Mouse (Mus musculus) cerebellum, postnatal 25 days (tissue): ENCODE data around the gene Acp5.
"Not testable (repeated sequence)": the region's sequence is repeated elsewhere in the genome, so short reads cannot be mapped to it uniquely, and the experiment has no call there.

Source experiments
- DNase-seq, 2 experiments: peaks; one replicate each; pipeline ENCODE4 v3.0.0; 2021; ENCODE audit warnings: mixed read lengths in 2 of 2

The Acp5 gene

DNA sequence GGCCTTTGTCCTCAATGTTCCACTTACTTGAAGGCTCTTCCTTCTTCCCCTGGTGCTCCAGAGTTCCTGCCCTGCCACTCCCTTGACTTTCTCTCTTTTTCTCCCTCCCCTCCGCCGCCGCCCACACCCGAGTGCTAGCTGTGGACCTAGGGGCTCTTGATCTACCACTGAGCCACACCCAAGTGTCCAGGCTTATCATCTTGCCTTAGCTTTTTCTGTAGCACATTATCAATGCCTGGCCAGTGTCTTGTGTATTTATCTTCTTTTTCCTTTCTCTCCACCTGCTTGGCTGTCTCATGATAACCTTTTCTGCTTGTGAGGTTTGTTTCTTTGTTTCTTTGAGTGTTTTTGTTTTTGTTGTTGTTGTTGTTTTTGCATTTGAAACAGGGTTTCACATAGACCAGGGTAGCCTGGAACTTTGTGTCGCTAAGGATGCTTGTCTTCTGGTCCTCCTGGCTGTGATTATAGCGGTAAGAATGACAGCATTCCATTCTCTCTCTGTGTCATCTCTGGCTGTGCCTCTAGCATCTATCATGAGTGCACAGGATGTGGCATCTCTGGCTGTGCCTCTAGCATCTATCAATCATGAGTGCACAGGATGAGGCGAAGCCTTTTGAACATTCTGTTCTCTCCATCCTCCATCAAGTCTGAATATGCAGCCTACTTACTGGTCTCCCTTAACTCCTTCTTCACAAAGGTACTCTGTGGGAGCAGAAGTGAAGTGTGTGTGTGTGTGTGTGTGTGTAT is at the start of gene Acp5:
Gene Acp5, minus strand, starts transcription at position 68 of the 747 bp plus-strand sequence.
- DNase-seq: no peak

DNA sequence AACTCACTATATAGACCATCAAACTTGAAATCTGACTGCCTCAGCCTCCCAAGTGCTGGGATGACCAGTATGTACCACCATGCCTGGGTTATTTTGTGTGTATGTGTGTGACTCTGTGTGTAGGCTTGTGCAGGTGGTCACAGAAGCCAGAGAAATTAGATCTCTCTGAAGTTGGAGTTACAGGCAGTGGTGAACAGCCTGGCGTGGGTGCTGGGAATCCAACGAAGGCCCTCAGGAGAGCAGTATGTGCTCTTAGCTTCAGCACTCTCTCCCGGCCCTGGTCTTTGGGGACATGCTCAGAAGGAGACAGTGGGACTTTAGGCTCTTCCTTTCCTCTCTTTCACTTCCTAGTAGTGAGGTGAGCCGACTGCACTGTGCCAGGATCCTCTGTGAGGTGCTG is 36.8 kb upstream of the Acp5 start:
- DNase-seq: no peak

DNA sequence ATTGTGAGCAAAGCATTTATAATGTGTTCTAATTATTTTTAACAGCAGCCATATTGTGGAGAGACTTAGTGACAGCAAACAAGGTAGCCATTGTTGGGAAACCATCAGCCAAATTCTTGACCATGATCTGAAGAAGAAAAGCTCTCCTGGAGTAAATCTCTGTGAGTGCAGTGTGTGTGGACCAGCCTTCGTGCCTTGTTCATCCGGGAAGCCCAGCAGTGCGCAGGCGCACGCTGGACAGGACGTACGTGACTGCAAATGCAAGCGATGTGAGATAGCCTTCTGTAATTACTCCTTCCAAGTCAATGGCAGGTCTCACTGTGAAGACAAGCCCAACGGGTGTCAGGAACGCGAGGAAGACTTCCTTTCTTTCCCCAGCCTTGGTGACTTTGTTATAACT is 33.8 kb upstream of the Acp5 start:
- DNase-seq: no peak

DNA sequence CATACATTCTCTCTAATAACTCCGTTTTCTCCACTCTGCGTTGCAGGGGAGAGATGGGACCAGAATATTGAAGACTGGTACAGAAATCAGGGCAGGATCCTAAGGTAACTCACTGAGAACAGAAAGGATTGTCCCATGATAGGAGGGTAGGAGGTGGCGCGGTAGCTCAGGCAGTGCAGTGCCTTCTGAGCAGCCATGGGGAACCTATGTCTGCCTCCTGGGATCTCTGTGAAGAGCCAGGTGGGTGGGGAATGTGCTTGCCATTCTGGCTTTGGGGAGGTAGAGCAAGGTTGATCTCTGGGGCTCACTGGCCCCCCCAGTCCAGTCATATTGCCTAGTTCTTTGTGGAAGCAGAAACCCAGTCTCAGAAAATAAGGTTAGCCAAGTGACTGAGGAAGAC is 32.2 kb upstream of the Acp5 start:
- no peak for DNase-seq

DNA sequence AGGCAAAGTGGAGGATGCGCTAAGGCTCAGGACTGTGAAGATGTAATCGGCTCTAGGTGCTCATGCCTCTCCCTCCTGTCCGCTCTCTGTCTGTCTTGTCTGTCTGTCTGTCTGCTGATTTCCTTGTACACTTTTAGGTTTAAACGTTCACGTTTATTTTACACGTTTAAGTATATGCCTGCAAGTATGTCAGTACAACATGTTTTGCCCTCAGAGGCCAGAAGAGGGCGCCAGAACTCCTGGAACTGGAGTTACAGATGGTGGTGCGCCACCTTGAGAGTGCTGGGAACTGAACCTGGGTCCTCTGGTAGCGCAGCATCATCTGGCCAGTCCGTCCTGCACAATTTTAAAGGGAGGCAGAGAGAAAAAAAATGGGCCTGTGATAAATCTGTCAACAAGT is 31.2 kb upstream of the Acp5 start:
- DNase-seq: no peak

DNA sequence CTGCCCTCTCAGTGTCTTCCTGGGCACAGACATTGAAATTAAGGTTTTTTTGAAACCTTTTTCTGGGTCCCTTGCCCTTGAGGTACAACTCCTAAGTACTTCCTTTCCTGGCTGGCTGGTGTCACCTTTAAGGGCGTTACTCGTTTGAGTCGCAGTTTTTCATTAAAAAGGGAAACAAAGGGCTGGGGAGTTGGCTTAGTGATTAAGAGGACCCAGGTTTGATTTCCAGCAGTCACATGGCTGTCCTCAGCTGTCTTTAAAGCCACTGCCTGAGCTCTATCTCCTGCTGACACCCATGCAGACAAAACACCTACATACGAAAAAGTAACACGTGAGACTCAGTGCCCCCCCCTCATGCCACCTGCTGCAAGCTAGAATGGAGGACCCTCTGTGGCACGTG is 30.5 kb upstream of the Acp5 start:
- DNase-seq: no peak

DNA sequence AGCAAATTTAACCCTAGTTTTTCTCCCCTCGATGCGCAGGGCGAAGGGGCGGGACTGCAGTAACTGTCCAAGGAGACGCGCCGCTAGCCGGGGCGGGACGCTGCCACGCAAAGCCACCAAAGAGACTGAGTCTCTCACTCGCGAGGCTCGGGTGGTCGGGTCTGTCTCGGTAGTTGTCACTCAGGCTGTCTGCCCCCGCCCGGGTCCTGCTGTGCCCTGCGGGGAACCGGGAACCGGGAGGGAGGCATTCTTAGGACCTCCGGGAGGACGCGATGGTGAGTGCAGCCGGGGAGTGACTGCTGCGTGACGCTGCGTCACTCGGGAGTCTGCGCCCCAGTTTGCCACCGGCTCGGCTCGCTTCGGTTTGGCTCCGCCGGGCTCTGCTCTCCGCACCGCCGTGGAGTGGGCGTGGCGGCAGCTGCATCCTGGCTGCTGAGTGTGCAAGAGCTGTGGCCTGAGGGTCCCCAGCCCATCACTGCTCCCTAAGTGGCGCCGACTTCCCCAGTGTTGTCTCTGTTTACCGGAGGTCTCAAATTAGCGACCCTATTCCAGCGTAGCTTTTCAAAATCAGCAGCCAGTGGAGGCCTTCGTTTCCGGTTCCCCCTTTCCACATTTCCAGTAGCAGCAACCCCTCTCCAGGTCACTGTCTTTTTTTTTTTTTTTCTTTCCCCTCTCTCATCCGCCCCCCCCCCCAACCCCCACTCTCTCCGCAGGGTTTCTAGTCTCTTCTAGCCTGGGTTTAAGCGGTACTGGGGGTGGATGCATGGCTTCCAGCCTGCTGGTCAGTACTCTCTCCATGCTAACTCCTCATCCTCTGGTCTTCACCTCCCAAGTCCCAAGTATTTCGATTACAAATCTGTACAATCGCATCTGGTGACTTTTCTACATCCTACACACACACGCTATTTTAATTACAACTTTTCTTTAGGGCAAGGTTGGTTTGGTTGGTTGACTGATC is 29.5 kb upstream of the Acp5 start:
- peak; percentile 56 to 67 for DNase-seq

DNA sequence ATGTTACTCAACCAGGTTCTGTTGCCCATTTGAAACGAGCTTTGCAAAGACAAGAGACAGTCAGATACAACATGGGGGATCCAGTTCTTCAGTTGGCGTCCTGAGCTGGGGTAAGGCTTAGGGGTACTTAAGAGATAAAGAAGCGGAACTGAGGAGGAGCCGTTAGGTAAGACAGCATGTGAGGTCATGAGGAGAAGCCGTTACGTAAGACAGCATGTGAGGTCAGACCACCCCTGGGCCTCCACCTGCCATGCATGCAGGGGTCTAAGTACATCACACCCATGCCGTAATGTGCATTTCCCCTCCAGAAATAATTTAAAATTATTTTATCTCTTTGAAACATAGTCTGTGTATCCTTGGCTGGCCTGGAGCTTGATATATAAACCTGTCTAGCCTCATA is 27.4 kb upstream of the Acp5 start:
- DNase-seq: no peak

DNA sequence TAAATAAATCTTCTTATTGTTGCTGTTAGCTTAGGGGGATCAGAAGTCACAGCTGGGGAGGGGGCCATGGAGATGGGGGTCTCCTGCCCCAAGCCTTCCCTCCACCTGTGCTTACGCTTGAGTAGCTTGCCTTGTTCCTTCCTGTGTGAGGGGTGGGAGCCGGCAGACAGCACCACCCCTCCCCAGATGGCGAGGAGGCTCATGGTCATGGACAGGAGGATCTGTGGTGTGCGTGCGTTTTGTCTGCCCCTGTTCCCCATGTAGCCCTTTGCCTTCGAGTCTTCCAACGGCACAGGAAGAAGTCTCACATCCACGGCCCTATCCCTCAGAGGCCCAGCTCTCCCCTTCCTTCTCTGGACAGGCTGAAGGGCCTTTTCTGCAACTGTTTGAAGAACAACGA is 26.8 kb upstream of the Acp5 start:
- DNase-seq: no peak

DNA sequence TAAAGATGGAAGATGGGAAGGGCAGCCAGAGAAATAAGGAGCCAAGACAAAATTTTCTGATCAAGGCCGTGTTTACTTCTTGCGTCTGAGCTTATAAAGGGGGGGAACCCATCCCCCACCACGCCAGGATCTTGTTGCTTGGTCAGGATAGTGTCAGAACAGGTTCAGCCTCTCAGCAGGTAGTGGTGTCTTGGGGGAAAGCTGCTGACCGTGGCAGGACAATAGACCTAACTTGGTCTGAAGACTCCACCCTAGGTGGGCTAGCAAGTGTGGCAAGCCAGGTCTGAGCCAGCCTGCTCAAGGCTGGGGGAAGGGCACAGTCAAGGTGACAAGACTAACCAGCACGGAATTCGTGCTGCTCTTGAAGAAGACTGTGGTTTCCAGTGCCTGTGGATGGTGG is 25.8 kb upstream of the Acp5 start:
- DNase-seq: no peak

DNA sequence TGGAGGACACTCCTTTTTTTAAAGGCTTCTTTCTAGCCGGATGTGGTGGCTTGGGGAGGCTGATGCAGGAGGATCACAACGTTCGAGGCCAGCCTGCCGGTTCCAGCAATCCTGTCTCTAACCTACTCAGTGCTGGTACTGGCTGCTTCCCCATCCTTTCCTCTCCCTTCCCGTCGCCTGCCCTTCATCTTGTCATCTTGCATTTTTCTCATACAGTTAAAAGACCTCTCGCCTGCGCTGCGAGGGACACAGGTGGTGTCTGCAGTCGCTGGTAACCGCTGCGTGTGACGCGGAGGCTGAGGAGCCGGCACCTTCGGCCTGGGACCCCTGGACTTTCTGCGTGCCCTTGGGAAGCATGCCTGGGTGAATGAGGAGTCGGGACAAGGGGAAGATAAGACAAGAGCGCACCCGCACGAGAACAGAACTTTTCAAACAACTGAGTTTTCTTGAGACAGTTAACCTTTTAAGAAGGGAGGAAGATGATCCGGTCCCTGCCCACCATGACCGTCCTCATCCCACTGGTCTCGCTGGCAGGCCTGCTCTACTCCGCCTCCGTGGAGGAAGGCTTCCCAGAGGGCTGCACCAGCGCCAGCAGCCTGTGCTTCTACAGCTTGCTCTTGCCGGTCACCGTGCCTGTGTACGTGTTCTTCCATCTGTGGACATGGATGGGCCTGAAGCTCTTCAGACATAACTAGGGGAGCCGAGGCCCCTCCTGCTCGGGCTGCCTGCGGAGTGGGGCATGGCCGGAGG is 22.2 kb upstream of the Acp5 start:
- DNase-seq: peak; percentile 49 to 63

DNA sequence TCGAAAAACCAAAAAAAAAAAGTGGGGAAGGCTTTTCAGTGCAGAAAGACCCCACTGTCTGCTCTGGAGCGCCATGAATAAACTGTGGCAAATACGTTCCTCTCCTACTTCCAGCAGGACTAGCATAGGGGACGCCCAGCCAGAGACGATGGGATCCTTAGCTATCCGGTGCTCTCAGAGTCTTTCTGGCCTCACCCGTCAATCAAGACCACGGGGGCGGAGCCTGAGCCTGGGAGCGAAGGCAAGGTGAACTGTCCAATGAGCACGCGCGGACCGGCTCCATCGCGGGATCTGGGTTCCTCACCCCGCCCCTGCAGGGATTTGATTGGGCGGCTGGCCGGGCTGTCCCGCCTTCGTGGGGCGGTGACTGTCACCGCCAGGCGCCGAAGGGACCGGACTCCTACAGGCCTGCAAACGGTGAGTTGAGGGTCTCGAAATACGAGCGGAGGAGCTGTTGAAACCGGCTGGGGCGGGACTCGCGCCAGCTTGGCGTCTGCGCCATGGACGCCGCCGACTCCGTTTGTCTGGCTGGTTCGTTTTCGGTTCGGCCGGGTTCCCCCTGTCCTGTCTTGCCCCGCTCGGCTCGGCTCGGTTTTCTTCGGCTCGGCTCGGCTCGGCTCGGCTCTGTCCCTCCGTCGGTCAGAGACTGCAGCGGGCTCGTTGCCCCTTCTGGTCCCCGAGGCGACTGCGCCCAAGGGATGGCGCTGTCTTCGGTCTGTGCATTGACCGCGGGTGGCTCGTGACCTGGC is 21.2 kb upstream of the Acp5 start, which contains the start of gene Pigyl:
Gene Pigyl, plus strand, starts transcription at position 350 of the 749 bp plus-strand sequence.
- DNase-seq: peak; percentile 99 to 100

DNA sequence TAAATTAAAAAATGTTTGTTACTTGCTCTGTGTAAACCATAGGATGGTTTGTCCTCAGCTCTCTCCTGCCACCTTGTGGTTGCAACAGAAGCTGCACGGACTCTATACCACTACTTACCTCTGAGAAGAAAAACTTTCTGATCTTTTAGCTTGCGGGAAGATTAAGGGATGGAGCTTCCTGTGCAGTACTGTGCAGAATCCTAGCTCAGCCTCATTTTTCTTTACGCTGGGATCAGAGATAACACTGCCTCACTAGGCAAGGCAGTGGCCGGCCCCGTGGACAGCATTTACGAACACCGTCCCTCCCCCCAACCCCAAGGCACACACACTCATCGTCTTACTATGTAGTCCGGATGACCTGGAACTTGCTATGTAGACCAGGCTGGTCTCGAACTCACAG is 20.1 kb upstream of the Acp5 start:
- peak; percentile 70 to 83 for DNase-seq

DNA sequence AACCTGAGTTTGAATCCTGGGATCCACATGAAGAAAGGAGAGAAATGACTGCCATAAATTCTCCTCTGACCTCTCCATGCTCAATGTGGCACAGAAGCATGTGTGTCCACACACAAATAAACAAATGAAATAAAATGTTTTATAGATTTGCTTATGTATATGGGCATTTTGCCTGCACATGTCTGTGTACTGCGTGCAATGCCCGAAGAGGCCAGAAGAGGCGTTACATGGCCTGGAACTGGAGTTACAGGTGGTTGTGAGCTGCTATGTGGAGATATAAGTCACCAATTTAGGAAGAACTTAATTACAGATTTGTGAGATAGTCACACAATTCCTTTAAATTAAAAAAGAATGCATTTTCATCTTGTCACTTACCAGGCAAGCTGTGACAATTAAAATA is 18.3 kb upstream of the Acp5 start:
- DNase-seq: no peak

DNA sequence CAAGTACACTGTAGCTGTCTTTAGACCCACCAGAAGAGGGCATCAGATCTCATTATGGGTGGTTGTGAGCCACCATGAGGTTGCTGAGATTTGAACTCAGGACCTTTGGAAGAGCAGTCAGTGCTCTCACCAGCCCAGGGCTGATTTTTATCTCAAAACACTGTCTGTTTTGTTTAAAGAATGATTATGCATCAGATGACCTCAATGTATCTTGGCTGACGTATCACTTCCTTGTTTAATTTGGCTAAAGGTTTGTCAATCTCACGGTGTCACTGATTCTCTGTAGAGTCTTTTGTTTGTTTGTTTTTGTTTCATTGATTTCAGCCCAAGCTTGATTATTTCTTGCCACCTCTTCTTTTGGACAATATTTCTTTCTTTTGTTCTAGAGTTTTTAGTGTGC is 15.4 kb upstream of the Acp5 start:
- DNase-seq: no peak

DNA sequence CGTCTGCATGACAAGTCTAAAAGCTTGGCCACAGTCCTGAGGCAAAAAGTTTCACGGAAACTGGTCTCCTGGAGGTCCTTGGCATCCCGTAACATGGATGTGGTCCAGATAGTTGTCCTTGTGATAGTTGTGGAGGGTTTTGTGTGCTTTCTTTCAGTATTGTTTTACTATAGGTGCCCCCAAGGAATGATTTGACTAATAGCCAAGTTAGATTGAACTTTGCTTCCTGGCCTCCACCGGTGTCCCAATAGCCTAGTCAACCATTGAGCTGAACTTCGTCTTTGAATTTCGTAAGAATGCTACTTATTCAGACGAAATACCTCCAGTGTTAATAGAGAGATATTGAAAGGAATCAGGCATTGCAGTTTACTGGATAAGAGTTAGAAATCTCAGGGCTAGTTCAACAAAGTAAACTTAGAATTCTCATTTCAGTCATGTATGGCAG is 14.8 kb upstream of the Acp5 start:
- not testable (repeated sequence) for DNase-seq

DNA sequence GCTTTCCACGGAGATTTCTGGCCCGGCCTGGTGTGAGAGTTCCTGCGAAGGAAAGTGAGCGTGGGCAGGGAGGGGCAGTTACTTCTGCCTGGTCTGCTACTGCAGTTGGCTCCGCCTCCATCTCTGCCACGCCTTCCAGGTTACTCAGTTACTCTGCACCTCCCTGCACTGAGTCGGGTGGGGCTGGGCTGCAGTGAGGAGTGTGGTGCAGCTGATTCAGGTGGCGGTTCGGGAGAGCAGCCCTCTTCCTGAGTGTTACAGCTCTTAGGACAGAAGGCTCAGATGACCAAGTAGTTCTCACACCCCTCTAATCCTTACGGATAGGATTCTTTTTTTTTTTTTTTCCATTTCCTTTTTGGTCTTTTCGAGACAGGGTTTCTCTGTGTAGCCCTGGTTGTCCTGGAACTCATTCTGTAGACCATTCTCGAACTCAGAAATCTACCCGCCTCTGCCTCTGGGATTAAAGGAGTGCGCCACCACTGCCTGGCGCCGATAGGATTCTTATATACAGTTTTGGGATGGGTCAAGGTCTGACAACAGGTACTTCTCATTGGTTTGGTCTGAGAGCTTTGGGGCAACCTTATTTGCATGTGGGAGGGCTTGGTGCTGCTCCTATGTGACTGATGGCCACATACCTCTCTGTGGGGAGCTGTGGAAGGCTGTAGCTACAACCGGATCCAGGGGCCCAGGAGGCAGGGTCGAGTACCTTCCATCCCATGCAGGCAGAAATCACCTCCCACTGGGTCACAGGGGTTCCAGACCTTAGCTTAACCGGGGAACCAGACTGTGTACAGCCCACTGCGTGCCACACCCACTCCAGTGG is 14.1 kb upstream of the Acp5 start:
- DNase-seq: no peak

DNA sequence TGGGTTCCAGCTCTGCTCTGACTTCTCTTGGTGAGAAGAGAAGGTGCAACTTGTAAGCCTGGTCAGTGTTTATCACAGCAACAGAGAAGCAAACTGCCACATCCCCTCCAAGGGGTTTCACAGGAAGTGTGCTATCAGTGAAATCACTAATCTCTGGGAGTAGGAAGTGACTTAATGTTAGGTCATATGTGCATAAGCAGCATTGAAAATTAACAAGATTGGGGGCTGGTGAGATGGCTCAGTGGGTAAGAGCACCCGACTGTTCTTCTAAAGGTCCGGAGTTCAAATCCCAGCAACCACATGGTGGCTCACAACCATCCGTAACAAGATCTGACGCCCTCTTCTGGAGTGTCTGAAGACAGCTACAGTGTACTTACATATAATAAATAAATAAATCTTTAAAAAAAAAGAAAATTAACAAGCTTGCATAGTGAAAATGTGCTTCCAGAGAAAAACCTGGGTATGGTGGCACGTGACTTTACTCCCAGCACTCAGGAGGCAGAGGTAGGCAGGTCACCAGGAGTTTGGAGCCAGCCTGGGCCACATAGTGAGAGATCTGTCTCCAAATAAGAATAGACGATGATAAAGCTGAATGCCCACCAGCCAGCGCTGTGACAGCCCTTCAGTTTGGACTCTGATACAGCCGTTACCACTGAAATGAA is 8.9 kb upstream of the Acp5 start:
- DNase-seq: no peak

DNA sequence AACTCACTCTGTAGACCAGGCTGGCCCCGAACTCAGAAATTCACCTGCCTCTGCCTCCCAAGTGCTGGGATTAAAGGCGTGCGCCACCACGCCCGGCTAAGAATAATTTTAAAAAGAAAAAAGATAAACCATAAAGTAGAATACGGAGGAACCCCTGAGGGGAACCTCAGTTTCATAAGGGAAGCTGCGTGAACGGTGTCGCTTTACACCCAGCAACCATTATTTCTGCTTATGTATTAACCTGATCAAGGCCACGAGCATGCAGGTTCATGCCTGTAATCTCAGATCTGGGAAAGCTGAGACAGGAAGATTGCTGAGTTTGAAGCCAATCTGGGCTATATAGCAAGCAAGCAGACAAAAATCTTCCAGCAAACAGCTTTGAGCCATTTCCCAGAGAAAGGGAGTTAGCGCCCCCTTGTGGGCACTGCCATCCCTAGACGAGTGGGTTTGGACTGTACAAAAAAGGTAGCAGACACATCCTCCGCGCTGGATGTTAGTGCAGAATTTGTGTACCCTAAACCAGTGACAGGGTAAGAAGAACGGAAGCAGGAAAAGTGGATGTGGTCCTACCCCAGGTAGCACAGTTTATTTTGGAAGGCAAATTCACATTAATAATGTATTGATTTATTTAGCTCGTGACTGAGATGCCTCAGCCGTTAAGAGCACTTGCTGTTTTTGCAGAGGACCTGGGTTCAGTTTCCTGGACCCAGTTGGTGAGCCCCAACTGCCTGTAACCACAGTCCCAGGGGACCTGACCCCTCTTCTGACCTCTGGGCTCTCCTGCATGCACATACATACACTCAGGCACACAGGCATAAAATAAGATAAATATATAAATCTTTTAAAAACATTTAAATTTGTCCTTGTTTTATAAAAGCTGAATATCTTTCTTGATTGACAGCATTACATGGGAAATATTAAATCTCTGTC is 7.9 kb upstream of the Acp5 start:
- DNase-seq: peak; percentile 93 to 96

DNA sequence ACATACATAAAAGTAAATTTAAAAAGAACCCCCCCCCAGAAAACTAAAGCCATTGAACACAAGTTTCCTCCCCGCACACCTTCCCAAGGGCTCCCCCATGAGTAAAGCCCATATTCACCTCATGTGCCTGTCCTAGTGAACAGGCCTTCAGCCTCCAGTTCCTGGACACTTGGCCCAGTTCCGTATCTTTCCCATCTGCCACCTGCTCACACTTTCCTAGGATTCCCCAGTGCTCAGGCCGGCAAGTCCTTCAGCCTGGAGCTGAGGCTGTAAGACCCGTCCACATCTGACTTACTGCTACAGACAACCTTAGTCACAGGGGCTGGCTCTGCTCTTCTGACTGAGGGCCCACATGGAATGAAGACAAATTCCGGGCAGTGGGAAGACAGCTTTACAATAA is 4.2 kb upstream of the Acp5 start:
- peak; percentile 71 to 81 for DNase-seq
